In genomic region chr3:58116848-58117247, GRCm38 (mm10) we compare ENCODE assay signal across 25 mouse cellular contexts.
DNase-seq lines count a peak whose midpoint lies in the region; ATAC-seq lines count a peak whose summit lies in the region.
"Had no signal": no experiment of that assay in that cellular context is flagged by ENCODE, and none has a peak within 500 bp of the region (broad histone marks: within the 10 kb centered on the region; RNA-seq: fewer than 3 reads in every experiment).

No protein-coding gene starts in this region.

- no peak overlapping the region for H3K4me3 ChIP-seq in intestine, embryonic 14.5 days (ENCODE audit: low read depth, low read length)
- H3K4me3 ChIP-seq in intestine, embryonic 15.5 days (replicated peaks), result no peak overlapping the region
- H3K4me3 ChIP-seq in forebrain, embryonic 11.5 days (ENCODE audit: low read depth, low read length), result no peak overlapping the region
- H3K4me3 ChIP-seq: embryonic facial prominence, embryonic 15.5 days; forebrain, embryonic 13.5 days; heart, embryonic 13.5 days; hindbrain, embryonic 15.5 days; megakaryocyte, embryonic 14.5 days; neural tube, embryonic 12.5 days had no signal

- no peak overlapping the region for H3K9ac ChIP-seq in intestine, embryonic 14.5 days (ENCODE audit: low read length)
- no peak overlapping the region for H3K9ac ChIP-seq in intestine, embryonic 15.5 days
- H3K9ac ChIP-seq in forebrain, embryonic 11.5 days (ENCODE audit: low read length), result no peak overlapping the region
- H3K9ac ChIP-seq: embryonic facial prominence, embryonic 15.5 days; forebrain, embryonic 13.5 days; heart, embryonic 13.5 days; hindbrain, embryonic 15.5 days; liver, postnatal 0 days; neural tube, embryonic 12.5 days had no signal

- no peaks in the 10 kb centered on the region for H3K27me3 ChIP-seq in intestine, embryonic 14.5 days (replicated peaks; ENCODE audit: control insufficient read depth, insufficient read depth, low read length)
- no peaks in the 10 kb centered on the region for H3K27me3 ChIP-seq in intestine, embryonic 15.5 days (replicated peaks)
- H3K27me3 ChIP-seq in forebrain, embryonic 11.5 days (ENCODE audit: control insufficient read depth, insufficient read depth, low read length), result no peaks in the 10 kb centered on the region
- H3K27me3 ChIP-seq: embryonic facial prominence, embryonic 15.5 days; forebrain, embryonic 13.5 days; heart, embryonic 13.5 days; hindbrain, embryonic 15.5 days; megakaryocyte, embryonic 14.5 days; neural tube, embryonic 12.5 days had no signal

- peak; percentile 37 for DNase-seq in intestine, embryonic 14.5 days (ENCODE audit: low spot score)
- DNase-seq in brain, adult 2 months (ENCODE audit: low read depth, low spot score), result peak; percentile 89
- peak; percentile 70 to 82 for DNase-seq in frontal cortex, postnatal 36 days (ENCODE audit: low spot score in 2 of 2)
- DNase-seq in left cerebral cortex, postnatal 36 days (ENCODE audit: low spot score in 2 of 2), result peak; percentile 73 to 77
- DNase-seq in Muller cell, postnatal 12 days (ENCODE audit: inconsistent ontology term), result no peak
- DNase-seq in forebrain, embryonic 11.5 days (ENCODE audit: low spot score), result no peak
- DNase-seq: adrenal gland, postnatal 14 days; cerebellum, adult 2 months; heart, adult 11 months; heart, postnatal 36 days; kidney, adult 18-20 months; kidney, postnatal 10 days; liver; liver, postnatal 0 days; lung, postnatal 14 days; thymus, adult 2 months had no signal

- intact Hi-C loops in left cerebral cortex, postnatal 36 days (cut with DNase I), result loop anchor here (2.0 kb wide), 1 partner anchor 26 kb away; no protein-coding TSS in a partner anchor

- no peak overlapping the region for H3K4me2 ChIP-seq in intestine, embryonic 14.5 days (ENCODE audit: low read length)
- H3K4me2 ChIP-seq in intestine, embryonic 15.5 days (replicated peaks), result no peak overlapping the region
- no peak overlapping the region for H3K4me2 ChIP-seq in forebrain, embryonic 11.5 days (ENCODE audit: low read depth, low read length, severe bottlenecking)
- H3K4me2 ChIP-seq: embryonic facial prominence, embryonic 15.5 days; forebrain, embryonic 13.5 days; heart, embryonic 13.5 days; hindbrain, embryonic 15.5 days; neural tube, embryonic 12.5 days had no signal

- no peak for ATAC-seq in intestine, embryonic 14.5 days (replicated peaks; ENCODE audit: low FRiP score, low TSS enrichment, low read depth)
- ATAC-seq in intestine, embryonic 15.5 days, result no peak
- ATAC-seq in forebrain, embryonic 11.5 days (replicated peaks; ENCODE audit: low FRiP score), result no peak
- no peak for ATAC-seq in monocyte, adult 5-6 weeks (replicated peaks; ENCODE audit: insufficient number of reproducible peaks, low FRiP score, low TSS enrichment, poor library complexity, severe bottlenecking)
- ATAC-seq: forebrain, embryonic 13.5 days; liver, postnatal 0 days; midbrain, embryonic 16.5 days had no signal

- no peaks in the 10 kb centered on the region for H3K9me3 ChIP-seq in intestine, embryonic 14.5 days (ENCODE audit: control insufficient read depth, low read length)
- no peaks in the 10 kb centered on the region for H3K9me3 ChIP-seq in intestine, embryonic 15.5 days
- H3K9me3 ChIP-seq in forebrain, embryonic 11.5 days (ENCODE audit: control insufficient read depth, low read length), result no peaks in the 10 kb centered on the region
- H3K9me3 ChIP-seq: embryonic facial prominence, embryonic 15.5 days; forebrain, embryonic 13.5 days; heart, embryonic 13.5 days; hindbrain, embryonic 15.5 days; megakaryocyte, embryonic 14.5 days; neural tube, embryonic 12.5 days had no signal

- no peaks in the 10 kb centered on the region for H3K36me3 ChIP-seq in intestine, embryonic 14.5 days (ENCODE audit: control insufficient read depth, insufficient read depth, low read length)
- H3K36me3 ChIP-seq in intestine, embryonic 15.5 days, result no peaks in the 10 kb centered on the region
- no peaks in the 10 kb centered on the region for H3K36me3 ChIP-seq in forebrain, embryonic 11.5 days (ENCODE audit: control insufficient read depth, insufficient read depth, low read length)
- H3K36me3 ChIP-seq: embryonic facial prominence, embryonic 15.5 days; heart, embryonic 13.5 days; hindbrain, embryonic 15.5 days; neural tube, embryonic 12.5 days had no signal

- no peaks in the 10 kb centered on the region for H3K4me1 ChIP-seq in intestine, embryonic 14.5 days (replicated peaks; ENCODE audit: control insufficient read depth, insufficient read depth, low read length)
- H3K4me1 ChIP-seq in intestine, embryonic 15.5 days (replicated peaks), result no peaks in the 10 kb centered on the region
- H3K4me1 ChIP-seq in forebrain, embryonic 11.5 days (replicated peaks; ENCODE audit: control insufficient read depth, insufficient read depth, low read length), result no peaks in the 10 kb centered on the region
- H3K4me1 ChIP-seq: embryonic facial prominence, embryonic 15.5 days; heart, embryonic 13.5 days; hindbrain, embryonic 15.5 days; megakaryocyte, embryonic 14.5 days had no signal

- WGBS in intestine, embryonic 14.5 days, result 70% methylated on average over 7 of the region's 7 CpGs
- 77% methylated on average over 7 of the region's 7 CpGs for WGBS in intestine, embryonic 15.5 days
- 80% methylated on average over 7 of the region's 7 CpGs for WGBS in forebrain, embryonic 11.5 days

- H3K27ac ChIP-seq in intestine, embryonic 14.5 days (ENCODE audit: low read depth), result no peak overlapping the region
- H3K27ac ChIP-seq in intestine, embryonic 15.5 days, result no peak overlapping the region
- no peak overlapping the region for H3K27ac ChIP-seq in forebrain, embryonic 11.5 days (ENCODE audit: low read depth, low read length)
- H3K27ac ChIP-seq: embryonic facial prominence, embryonic 15.5 days; forebrain, embryonic 13.5 days; heart, embryonic 13.5 days; hindbrain, embryonic 15.5 days; neural tube, embryonic 12.5 days had no signal

Comparison
In these comparisons a context has a peak if more than half of its experiments do, and no peak if none do; other contexts are left out.
1. DNase-seq: peak in intestine, embryonic 14.5 days (single experiment), brain, adult 2 months (single experiment), frontal cortex, postnatal 36 days (2 of 2) and left cerebral cortex, postnatal 36 days (2 of 2); none in Muller cell, postnatal 12 days (single experiment) and forebrain, embryonic 11.5 days (single experiment).